Mouse (Mus musculus): ENCODE data around the gene Slc5a5. TPM values are rescaled to one million over a fixed set of nuclear protein-coding genes. Genes with fewer than 3 reads are reported as not detected.

Gene Slc5a5
- total and polyA plus RNA-seq, 3 experiments: 0.18 TPM; not detected in 2

GRCm38 (mm10) chr8:70872643-70873363, 19.8 kb downstream of the Slc5a5 start:
- no peak for DNase-seq
- no peaks in the 10 kb centered on the region for H3K36me3 ChIP-seq (ENCODE audit: control insufficient read depth, insufficient read depth, low read length)
- H3K27ac ChIP-seq: peak overlapping the region; percentile 95
- H3K27me3 ChIP-seq (ENCODE audit: control insufficient read depth, insufficient read depth, low read length): no peaks in the 10 kb centered on the region
- intact Hi-C loops (cut with DNase I): loop anchor here (1.0 kb wide), 2 partner anchors 20 to 24 kb away; partner anchors contain the start of gene Rpl18a
- no peaks in the 10 kb centered on the region for H3K79me2 ChIP-seq (replicated peaks; ENCODE audit: control insufficient read depth, insufficient read depth, low read length)
- TF ChIP-seq POLR2A (IDR thresholded peaks at IDR 0.05; ENCODE audit: insufficient read depth, low read depth, low read length) (no peak), CTCF (IDR thresholded peaks at IDR 0.05) (no peak), EP300 (IDR thresholded peaks at IDR 0.05; ENCODE audit: insufficient read depth, low read depth, low read length) (no peak)
- peaks cover 4% of the 10 kb centered on the region for H3K4me1 ChIP-seq (ENCODE audit: control insufficient read depth, insufficient read depth, low read length)
- H3K4me3 ChIP-seq: peak overlapping the region; percentile 97
- 2% methylated on average over 31 of the region's 31 CpGs for WGBS
- H3K9ac ChIP-seq (ENCODE audit: low read depth, low read length): peak overlapping the region; percentile 75

GRCm38 (mm10) chr8:70871195-70871807, 21.3 kb downstream of the Slc5a5 start:
- H3K9ac ChIP-seq (ENCODE audit: low read depth, low read length): no peak overlapping the region
- intact Hi-C loops (cut with DNase I): no loop called here
- WGBS: 64% methylated on average over 5 of the region's 5 CpGs
- H3K27ac ChIP-seq: no peak overlapping the region
- H3K4me1 ChIP-seq (ENCODE audit: control insufficient read depth, insufficient read depth, low read length): peaks cover 4% of the 10 kb centered on the region
- no peaks in the 10 kb centered on the region for H3K36me3 ChIP-seq (ENCODE audit: control insufficient read depth, insufficient read depth, low read length)
- H3K4me3 ChIP-seq: no peak overlapping the region
- no peak for TF ChIP-seq CTCF (IDR thresholded peaks at IDR 0.05)
- TF ChIP-seq EP300 (IDR thresholded peaks at IDR 0.05; ENCODE audit: insufficient read depth, low read depth, low read length): no peak
- no peak for TF ChIP-seq POLR2A (IDR thresholded peaks at IDR 0.05; ENCODE audit: insufficient read depth, low read depth, low read length)
- no peaks in the 10 kb centered on the region for H3K27me3 ChIP-seq (ENCODE audit: control insufficient read depth, insufficient read depth, low read length)
- H3K79me2 ChIP-seq (replicated peaks; ENCODE audit: control insufficient read depth, insufficient read depth, low read length): no peaks in the 10 kb centered on the region
- no peak for DNase-seq

- no peak overlapping the region for H3K27ac ChIP-seq
- intact Hi-C loops (cut with DNase I): loop anchor here (1.0 to 2.0 kb wide), 2 partner anchors 25 to 149 kb away; no protein-coding TSS in a partner anchor
- H3K79me2 ChIP-seq (replicated peaks; ENCODE audit: control insufficient read depth, insufficient read depth, low read length): no peaks in the 10 kb centered on the region
- DNase-seq: peak; percentile 81
- no peak overlapping the region for H3K4me3 ChIP-seq
- H3K4me1 ChIP-seq (ENCODE audit: control insufficient read depth, insufficient read depth, low read length): peaks cover 10% of the 10 kb centered on the region
- H3K36me3 ChIP-seq (ENCODE audit: control insufficient read depth, insufficient read depth, low read length): no peaks in the 10 kb centered on the region
- WGBS: 51% methylated on average over 16 of the region's 16 CpGs
- no peaks in the 10 kb centered on the region for H3K27me3 ChIP-seq (ENCODE audit: control insufficient read depth, insufficient read depth, low read length)
- H3K9ac ChIP-seq (ENCODE audit: low read depth, low read length): no peak overlapping the region
- TF ChIP-seq POLR2A (IDR thresholded peaks at IDR 0.05; ENCODE audit: insufficient read depth, low read depth, low read length): no peak
- TF ChIP-seq CTCF (IDR thresholded peaks at IDR 0.05): peak; percentile 97; the same call in 1 of the 2 replicates
- TF ChIP-seq EP300 (IDR thresholded peaks at IDR 0.05; ENCODE audit: insufficient read depth, low read depth, low read length): peak; percentile 92
Observed at GRCm38 (mm10) chr8:70869601-70870041, 22.9 kb downstream of the Slc5a5 start.

GRCm38 (mm10) chr8:70869199-70869571, 23.4 kb downstream of the Slc5a5 start:
- TF ChIP-seq POLR2A (IDR thresholded peaks at IDR 0.05; ENCODE audit: insufficient read depth, low read depth, low read length) (0 out of 2 replicates have a peak, but pooled peaks have one; percentile 20), CTCF (IDR thresholded peaks at IDR 0.05) (no peak), EP300 (IDR thresholded peaks at IDR 0.05; ENCODE audit: insufficient read depth, low read depth, low read length) (no peak)
- H3K27me3 ChIP-seq (ENCODE audit: control insufficient read depth, insufficient read depth, low read length): no peaks in the 10 kb centered on the region
- no peak overlapping the region for H3K27ac ChIP-seq
- H3K79me2 ChIP-seq (replicated peaks; ENCODE audit: control insufficient read depth, insufficient read depth, low read length): no peaks in the 10 kb centered on the region
- no peak overlapping the region for H3K9ac ChIP-seq (ENCODE audit: low read depth, low read length)
- H3K36me3 ChIP-seq (ENCODE audit: control insufficient read depth, insufficient read depth, low read length): no peaks in the 10 kb centered on the region
- intact Hi-C loops (cut with DNase I): loop anchor here (1.0 to 2.0 kb wide), 2 partner anchors 25 to 148 kb away; no protein-coding TSS in a partner anchor
- H3K4me3 ChIP-seq: no peak overlapping the region
- DNase-seq: no peak
- H3K4me1 ChIP-seq (ENCODE audit: control insufficient read depth, insufficient read depth, low read length): peaks cover 10% of the 10 kb centered on the region
- WGBS: 59% methylated on average over 5 of the region's 5 CpGs

- no peak overlapping the region for H3K27ac ChIP-seq
- H3K9ac ChIP-seq (ENCODE audit: low read depth, low read length): no peak overlapping the region
- H3K4me3 ChIP-seq: no peak overlapping the region
- no peaks in the 10 kb centered on the region for H3K36me3 ChIP-seq (ENCODE audit: control insufficient read depth, insufficient read depth, low read length)
- peak in 1 of 2 experiments; percentile 44 for DNase-seq
- H3K79me2 ChIP-seq (replicated peaks; ENCODE audit: control insufficient read depth, insufficient read depth, low read length): no peaks in the 10 kb centered on the region
- TF ChIP-seq CTCF (IDR thresholded peaks at IDR 0.05): no peak
- WGBS: 60% methylated on average over 40 of the region's 40 CpGs
- H3K4me1 ChIP-seq (ENCODE audit: control insufficient read depth, insufficient read depth, low read length): peaks cover 9% of the 10 kb centered on the region
- H3K27me3 ChIP-seq (ENCODE audit: control insufficient read depth, insufficient read depth, low read length): no peaks in the 10 kb centered on the region
- intact Hi-C loops (cut with DNase I): loop anchor here (1.0 to 2.0 kb wide), 2 partner anchors 24 to 148 kb away; no protein-coding TSS in a partner anchor
Observed at GRCm38 (mm10) chr8:70868559-70869198, 23.9 kb downstream of the Slc5a5 start.

Measured in heart, adult 2 months (tissue).